Mouse (Mus musculus): Measurements from ENCODE around the gene Ppp1r36.
"Not testable (repeated sequence)": the region's sequence is repeated elsewhere in the genome, so short reads cannot be mapped to it uniquely, and the experiment has no call there.

Gene Ppp1r36

GRCm38 (mm10) chr12:76397281-76397680, 20.1 kb upstream of the Ppp1r36 start:
- DNase-seq (ENCODE audit: low spot score in 2 of 2): no peak

- DNase-seq (ENCODE audit: low spot score in 2 of 2): no peak
These were observed 15.7 kb upstream of the Ppp1r36 start for GRCm38 (mm10) chr12:76401674-76402073.

- no peak for DNase-seq (ENCODE audit: low spot score in 2 of 2)
These were observed 14.1 kb upstream of the Ppp1r36 start for GRCm38 (mm10) chr12:76402991-76403885.

GRCm38 (mm10) chr12:76403886-76404537, 13.3 kb upstream of the Ppp1r36 start, which contains the start of gene Hspa2:
TSS of gene Hspa2 (plus strand) at chr12:76404176.
- peak; percentile 100 for DNase-seq (ENCODE audit: low spot score in 2 of 2)

GRCm38 (mm10) chr12:76404836-76405182, 12.5 kb upstream of the Ppp1r36 start:
- DNase-seq (ENCODE audit: low spot score in 2 of 2): no peak

- DNase-seq (ENCODE audit: low spot score in 2 of 2): peak in 1 of 2 experiments; percentile 19
These were observed 12.0 kb upstream of the Ppp1r36 start for GRCm38 (mm10) chr12:76405183-76405970.

- DNase-seq (ENCODE audit: low spot score in 2 of 2): no peak
These were observed 11.4 kb upstream of the Ppp1r36 start for GRCm38 (mm10) chr12:76405971-76406370.

- DNase-seq (ENCODE audit: low spot score in 2 of 2): no peak
These were observed 10.2 kb upstream of the Ppp1r36 start for GRCm38 (mm10) chr12:76407184-76407583.

GRCm38 (mm10) chr12:76409166-76409565, 8.2 kb upstream of the Ppp1r36 start:
- no peak for DNase-seq (ENCODE audit: low spot score in 2 of 2)

GRCm38 (mm10) chr12:76415383-76416010, 1.8 kb upstream of the Ppp1r36 start:
- DNase-seq (ENCODE audit: low spot score in 2 of 2): no peak

- DNase-seq (ENCODE audit: low spot score in 2 of 2): no peak
These were observed 1.0 kb downstream of the Ppp1r36 start for GRCm38 (mm10) chr12:76418346-76418745.

GRCm38 (mm10) chr12:76425256-76425655, 7.9 kb downstream of the Ppp1r36 start:
- no peak for DNase-seq (ENCODE audit: low spot score in 2 of 2)

GRCm38 (mm10) chr12:76427546-76427945, 10.2 kb downstream of the Ppp1r36 start:
- DNase-seq (ENCODE audit: low spot score in 2 of 2): no peak

- no peak for DNase-seq (ENCODE audit: low spot score in 2 of 2)
These were observed 13.6 kb downstream of the Ppp1r36 start for GRCm38 (mm10) chr12:76430879-76431406.

GRCm38 (mm10) chr12:76431431-76431830, 14.1 kb downstream of the Ppp1r36 start:
- no peak for DNase-seq (ENCODE audit: low spot score in 2 of 2)

- no peak for DNase-seq (ENCODE audit: low spot score in 2 of 2)
These were observed 16.8 kb downstream of the Ppp1r36 start for GRCm38 (mm10) chr12:76434111-76434510.

GRCm38 (mm10) chr12:76435084-76435483, 17.7 kb downstream of the Ppp1r36 start:
- DNase-seq (ENCODE audit: low spot score in 2 of 2): no peak

- DNase-seq (ENCODE audit: low spot score in 2 of 2): no peak
These were observed 18.2 kb downstream of the Ppp1r36 start for GRCm38 (mm10) chr12:76435549-76435948.

- not testable (repeated sequence) for DNase-seq (ENCODE audit: low spot score in 2 of 2)
These were observed 26.1 kb downstream of the Ppp1r36 start for GRCm38 (mm10) chr12:76443488-76443887.

- no peak for DNase-seq (ENCODE audit: low spot score in 2 of 2)
These were observed 27.0 kb downstream of the Ppp1r36 start for GRCm38 (mm10) chr12:76444359-76444772.

- DNase-seq (ENCODE audit: low spot score in 2 of 2): no peak
These were observed 27.5 kb downstream of the Ppp1r36 start for GRCm38 (mm10) chr12:76444862-76445261.
